Mouse (Mus musculus) lung, postnatal 10 days (tissue): Measurements from ENCODE around the gene Gm28051.

Experiments
- DNase-seq: peaks from one replicate; pipeline ENCODE4 v3.0.0; 2021

Gm28051 gene

DNA sequence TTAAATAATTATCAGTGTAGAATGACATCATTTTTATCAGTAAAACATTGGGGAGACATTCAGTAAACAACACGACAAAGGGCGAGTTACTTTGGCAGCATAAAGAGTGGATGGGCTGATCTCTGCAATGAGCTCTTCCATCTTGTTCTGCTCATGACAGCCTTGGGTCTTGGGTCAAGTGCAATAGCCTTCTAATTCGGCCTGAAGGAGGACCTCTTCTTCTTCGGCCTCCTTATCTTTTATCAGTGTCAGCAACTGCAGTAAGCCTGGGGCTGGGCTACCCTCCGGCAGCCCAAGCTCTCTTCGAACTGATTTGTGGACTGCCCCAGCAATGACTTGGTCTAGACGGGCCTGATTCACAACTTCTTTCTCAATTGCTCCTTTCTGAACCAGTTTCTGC, 15.5 kb downstream of the Gm28051 start:
- no peak for DNase-seq

DNA sequence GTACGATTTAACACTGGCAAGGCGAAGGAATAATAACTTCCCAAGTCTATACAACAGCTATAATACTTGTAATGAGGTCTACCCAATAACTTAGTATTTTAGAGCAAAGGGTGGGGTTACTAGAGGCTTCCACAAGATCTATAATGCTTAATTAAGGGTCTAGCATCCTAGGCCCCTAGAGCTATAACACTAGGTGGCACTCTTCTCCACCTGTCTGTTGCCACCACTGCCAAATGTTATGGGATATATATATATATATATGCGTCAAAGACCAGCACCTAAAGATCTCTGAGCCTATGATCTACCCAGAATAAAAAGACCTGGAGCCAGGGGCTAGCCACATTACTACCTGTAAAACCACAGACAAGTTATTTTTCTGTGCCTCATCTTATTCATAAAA, 17.3 kb downstream of the Gm28051 start:
- no peak for DNase-seq

GRCm38 (mm10) chr12:102739096-102739495, 18.5 kb downstream of the Gm28051 start:
- no peak for DNase-seq

- peak; percentile 76 for DNase-seq
Observed at GRCm38 (mm10) chr12:102733381-102733780, 24.2 kb downstream of the Gm28051 start.

DNA sequence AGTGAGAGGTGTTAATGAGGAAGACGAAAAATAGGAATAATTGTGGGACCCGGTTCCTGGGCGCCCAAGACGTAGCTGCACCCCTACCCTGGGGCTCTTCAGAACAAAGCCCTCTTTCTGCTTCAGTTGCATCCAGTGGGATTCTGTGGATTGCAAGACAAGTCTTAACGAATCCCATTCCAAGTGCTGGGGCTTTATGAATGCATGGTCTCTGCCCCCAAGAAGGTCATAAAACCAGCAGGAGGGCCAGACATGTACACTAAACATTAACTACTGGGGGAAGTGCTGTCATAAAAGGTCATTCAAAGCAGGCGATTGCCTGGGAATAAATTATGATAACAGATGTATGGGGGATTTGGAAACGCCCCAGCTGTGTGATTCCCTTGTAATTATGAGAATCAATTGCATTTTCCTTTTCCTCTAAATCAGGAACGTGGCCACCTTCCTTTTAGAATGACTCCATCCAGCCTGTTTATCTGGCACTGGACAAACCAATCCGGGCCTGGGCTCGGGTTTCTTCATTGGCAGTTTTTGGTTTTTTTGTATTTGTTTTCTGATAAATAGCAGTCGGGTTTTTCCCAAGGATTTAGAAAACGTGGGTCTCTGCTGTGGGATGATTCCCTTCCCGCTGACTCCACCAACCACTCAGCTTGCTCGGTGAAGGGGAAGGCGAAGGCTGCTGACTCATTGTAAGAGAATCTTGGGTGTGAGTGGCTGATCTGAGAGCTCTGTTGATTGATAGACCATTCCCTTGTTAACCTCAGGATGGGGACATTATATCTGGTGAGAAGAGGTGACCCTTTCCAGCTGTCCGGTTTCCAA, 26.6 kb downstream of the Gm28051 start:
- no peak for DNase-seq

- peak; percentile 78 for DNase-seq
Observed at GRCm38 (mm10) chr12:102729855-102730797, 27.4 kb downstream of the Gm28051 start.

- no peak for DNase-seq
Observed at GRCm38 (mm10) chr12:102725761-102726175, 31.8 kb downstream of the Gm28051 start.

DNA sequence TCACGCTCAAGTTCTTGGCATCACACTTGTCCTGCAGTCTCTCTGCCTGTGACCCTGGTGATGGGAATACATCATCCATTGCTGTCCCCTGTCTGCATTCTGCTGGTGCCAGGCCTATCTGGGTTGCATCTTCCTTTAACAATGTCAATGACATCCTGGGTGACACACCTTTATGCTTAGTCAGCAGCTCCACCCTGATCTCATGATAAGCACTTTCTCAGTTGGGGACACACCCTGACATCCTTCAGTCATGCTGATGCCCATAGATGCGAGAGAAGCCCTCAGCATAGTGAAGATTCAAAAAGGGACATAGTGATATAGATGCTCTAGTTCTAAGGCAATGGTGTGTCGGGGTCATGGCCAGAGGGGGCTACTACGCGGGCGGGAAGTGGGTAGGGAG, 32.4 kb downstream of the Gm28051 start:
- DNase-seq: no peak

DNA sequence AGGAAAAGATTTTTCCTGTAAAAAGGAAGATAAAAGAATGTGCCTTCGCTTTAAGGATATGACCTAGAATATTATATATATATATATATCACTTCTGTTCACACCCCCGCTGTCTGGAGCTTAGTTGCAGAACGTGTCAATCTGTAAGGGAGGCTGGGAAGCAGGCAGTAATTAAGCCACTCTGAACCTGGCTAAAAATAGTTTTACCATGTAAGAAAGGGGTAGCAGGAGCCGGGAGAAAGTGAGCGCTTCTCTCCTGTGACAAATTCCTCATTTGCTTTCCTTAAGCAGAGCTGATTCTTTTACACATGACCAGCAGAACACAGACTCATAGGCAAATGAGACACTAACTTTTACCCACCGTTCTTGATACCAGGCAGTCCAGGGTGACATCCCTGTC, 33.7 kb downstream of the Gm28051 start:
- DNase-seq: no peak

DNA sequence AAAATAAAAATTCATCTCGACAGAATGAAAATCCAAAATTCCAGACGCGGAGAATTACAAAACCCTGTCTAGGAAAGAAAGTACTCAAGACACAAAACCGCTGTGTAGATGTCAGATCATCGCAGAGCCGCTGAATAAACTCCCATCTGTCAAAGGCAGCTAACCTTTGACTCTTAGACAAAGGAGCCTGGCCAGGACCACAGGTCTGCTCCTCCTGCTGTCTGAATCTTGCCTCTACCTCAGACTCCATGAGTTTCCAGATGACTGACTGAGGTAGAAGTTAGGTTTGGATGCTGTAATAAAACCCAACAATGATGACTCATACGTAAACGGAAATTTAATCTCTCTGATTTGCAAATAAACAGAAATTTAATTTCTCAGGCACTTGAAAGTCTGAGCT, 34.6 kb downstream of the Gm28051 start:
- DNase-seq: no peak

DNA sequence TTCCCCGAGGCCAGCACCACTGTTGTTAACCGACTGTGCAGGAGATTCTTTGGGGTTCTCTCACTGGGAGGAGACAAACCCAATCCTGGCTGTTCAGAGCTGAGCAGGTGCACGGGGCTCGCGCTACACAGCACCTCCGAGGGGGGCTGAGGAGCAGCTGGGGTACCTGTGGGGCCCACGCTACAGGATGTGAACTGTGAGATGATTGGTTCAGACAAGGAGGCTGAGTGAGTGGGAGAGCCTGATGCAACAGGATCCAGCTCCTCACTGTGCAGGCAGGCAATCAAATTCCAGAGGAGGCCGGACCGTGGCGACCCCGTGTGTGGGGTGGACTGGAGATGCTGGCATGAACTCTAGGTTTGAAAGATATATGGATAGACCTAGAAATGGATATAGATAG, 35.1 kb downstream of the Gm28051 start:
- no peak for DNase-seq

DNA sequence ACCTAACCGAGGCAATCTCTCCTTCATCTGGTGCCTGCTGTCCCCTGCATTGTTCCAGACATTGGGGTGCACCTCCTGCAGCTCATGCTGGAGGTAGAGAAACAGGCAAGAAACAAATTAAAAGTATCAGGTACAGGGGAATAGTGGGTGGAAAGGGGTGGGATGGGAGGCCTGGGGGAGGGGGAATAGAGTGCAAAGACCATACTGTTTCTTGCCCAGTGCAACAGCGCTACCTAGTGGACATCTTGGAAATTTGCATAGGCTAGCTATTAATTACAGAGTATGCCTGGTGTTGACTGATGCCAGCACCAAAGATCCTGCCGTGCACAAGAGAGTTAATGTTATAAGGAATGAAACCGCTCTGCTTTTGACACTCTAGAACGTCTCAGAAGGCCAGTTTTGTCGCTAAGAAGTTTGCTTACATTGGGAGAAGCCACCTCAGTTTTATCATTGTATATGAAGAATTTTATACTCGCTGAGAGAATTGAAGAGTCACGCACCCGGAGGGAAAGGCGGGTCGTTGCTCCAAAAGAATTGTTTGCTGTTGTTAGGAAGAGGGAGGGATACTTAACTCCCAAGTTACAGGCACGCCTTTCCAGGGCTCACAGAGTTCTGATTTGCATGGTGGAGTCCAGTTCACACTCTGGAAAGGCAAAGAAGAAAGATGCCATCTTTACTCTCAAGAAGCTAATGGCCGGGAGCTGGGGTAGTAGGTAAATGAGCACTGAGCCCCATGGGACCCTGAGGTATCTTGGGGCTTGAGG, 37.8 kb downstream of the Gm28051 start:
- DNase-seq: peak; percentile 63

GRCm38 (mm10) chr12:102714654-102715395, 42.7 kb downstream of the Gm28051 start:
- no peak for DNase-seq

DNA sequence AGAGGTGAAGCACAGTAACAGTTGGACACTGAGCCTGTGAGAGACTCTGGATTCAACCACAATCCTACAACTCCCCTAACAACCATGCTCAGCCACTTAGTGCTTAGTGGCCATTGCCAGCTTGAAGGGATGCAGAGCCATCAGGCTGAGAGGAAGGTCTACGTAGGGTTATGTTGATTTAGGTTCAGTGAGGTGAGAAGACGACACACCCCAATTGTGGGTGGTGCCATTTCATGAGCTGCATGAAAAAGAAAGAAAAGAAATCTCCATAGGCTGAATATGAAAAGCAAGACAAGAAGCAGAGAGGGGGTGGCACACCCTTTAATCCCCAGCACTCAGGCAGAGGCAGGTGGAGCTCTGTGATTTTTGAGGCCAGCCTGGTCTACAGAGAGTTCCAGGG, 43.4 kb downstream of the Gm28051 start:
- no peak for DNase-seq

DNA sequence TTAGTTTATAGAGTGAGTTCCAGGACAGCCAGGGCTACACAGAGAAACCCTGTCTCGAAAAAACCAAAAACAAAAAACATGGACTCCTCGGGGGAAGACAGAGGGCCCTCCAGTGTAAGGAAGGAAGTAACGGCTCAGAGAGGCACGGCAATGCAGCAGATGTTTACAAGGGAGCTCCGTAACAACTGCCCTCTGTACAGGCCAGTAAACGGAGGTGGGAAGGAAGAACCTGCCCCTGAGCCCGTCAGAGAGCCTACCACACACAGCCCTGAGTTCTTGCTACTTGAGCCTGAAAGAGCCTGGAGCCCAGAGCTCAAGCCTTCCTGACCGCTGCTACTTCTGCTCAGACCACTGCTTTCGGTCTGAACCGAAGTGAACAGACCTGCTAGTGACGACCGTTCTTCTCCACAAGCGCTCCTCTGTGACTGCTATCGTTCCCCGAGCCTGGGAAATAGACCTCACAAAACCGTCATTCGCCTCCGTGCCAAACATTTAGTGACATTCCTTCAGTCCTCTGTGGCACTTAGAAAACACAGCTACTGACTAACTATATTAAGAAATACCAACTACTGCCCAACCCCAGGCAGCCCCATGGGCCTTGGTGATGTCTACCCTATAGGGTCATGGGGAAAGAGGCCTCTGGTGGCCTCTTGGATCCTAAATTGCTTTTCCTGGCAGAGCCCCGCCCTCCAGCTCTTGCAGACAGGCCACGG, 44.3 kb downstream of the Gm28051 start:
- DNase-seq: no peak

DNA sequence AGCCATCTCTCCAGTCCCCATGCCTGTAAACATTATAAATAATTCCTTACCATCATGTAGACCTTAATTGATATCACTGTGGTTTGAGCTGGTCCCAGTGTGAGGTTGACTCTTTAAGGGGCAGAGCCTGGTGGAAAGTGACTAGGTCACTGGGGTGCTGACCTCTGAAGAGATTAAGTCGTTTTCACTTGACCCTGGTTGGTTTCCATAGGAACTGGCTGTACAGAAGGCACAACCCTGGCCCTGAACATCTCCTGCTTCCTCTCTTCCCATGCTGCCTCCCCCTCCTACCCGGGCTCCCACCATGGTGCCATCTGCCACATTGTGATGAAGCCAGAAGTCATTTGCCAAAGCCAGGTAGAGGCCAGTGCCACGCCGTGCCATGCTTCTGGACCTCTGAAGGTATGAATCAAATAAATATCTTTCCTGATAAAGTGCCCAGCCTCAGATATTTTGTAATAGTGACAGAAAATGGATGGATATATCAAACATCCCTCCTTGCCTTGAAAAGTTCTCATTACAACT, 46.7 kb downstream of the Gm28051 start:
- no peak for DNase-seq

DNA sequence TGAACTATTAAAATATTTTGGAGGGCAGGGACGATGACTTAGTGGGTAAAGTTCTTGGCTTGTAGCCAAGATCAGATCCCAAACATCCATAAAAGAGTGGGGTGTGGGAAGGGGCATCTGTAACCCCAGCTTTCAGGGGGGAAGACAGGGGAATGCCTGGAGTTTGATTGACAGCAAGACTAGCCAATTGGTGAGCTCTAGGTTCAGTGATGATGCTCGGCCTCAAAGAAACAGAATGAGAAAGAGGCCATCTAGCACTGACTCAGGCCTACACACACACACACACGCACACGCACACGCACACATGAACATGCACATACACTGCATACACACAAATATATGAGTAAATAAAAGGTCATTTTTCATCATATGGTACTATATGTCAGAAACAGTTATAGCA, 47.7 kb downstream of the Gm28051 start:
- no peak for DNase-seq

- DNase-seq: no peak
Observed at GRCm38 (mm10) chr12:102708220-102708619, 49.3 kb downstream of the Gm28051 start.

DNA sequence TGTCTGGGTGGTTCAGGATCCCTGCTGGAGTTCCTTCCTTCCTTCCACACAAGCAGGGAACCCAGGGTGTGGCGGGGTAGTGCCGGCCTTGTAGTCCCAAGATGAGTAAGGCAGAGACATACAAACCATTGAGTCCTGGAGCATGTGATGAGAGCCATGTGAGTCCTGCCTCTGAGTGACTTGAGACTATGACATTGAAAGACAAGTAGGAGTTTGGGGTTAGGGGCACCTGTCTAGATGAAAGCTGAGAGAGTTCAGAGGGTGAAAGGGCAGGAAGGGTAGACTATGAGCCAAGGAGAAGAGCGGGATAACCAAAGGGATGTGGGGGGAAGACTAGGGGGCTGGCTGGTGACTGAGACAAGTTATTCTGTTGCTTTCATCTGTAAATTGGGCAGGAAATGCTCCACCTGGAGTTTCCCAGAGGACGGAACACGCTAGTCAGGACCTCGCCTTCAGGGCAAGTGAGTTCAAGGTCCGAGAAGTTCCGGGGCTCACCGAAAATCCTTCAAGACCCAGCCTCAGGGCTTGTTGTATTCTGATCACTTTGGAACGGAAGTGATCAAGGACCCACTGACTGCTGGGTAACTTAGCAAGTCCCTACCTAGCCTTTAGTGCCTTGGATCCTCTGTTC, 50.6 kb downstream of the Gm28051 start:
- DNase-seq: no peak

- DNase-seq: no peak
Observed at GRCm38 (mm10) chr12:102705906-102706640, 51.5 kb downstream of the Gm28051 start.
